Mouse (Mus musculus): ENCODE data around the gene Olfr194. TPM values are rescaled to one million over a fixed set of nuclear protein-coding genes. Genes with fewer than 3 reads are reported as not detected.

Olfr194 gene
- polyA plus RNA-seq (2012; rRNA removed; ENCODE audit: low replicate concordance): not detected in 2 replicates

GRCm38 (mm10) chr16:59120969-59121368 is at the start of gene Olfr194:
Gene Olfr194 (minus strand): TSS chr16:59121069.

DNA sequence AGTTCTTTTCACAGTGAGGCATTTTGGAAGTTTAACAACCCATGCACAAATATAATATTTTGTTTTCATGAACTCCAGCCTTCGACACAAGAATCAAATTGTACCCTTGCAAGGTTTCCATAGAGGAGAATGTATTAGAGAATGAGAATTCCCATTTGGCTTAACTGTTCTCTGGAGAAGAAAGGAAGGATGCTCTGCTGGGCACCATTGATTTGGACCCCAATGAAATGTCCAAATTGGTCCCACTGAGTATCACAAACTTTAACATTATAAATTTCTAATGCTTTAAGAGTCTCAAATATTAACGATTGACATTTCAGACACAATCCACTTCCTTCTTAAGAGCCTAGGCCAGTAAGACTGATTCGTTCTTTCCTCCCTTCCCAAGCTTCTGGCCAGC is 49.5 kb upstream of the Olfr194 start, which contains the start of gene Olfr196:
Gene Olfr196, minus strand, starts transcription at position 101 of the 400 bp plus-strand sequence.

DNA sequence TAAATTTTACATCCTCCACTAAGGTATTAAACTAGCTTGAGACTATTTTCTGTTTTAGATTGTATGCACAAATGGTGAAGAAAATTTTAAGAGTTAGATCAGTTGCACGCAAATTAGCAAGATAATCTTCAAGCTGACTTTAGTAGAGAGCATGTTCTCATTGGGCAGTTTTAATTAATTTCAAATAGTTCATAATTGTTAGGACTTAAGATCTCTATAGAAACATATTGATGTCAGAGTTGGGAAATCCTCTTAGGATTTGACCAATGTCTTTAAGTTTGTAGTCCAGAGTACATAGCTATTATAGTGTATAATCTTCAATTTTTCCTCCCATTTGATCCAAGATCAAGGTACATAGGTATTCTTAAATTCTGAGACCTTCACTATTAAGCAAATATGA is 25.9 kb upstream of the Olfr194 start, which contains the start of gene Olfr195:
Gene Olfr195, plus strand, starts transcription at position 301 of the 400 bp plus-strand sequence.

GRCm38 (mm10) chr16:59111781-59112180 is 9.1 kb downstream of the Olfr194 start, which contains the start of gene Olfr193:
Gene Olfr193 (minus strand): TSS chr16:59111881.

DNA sequence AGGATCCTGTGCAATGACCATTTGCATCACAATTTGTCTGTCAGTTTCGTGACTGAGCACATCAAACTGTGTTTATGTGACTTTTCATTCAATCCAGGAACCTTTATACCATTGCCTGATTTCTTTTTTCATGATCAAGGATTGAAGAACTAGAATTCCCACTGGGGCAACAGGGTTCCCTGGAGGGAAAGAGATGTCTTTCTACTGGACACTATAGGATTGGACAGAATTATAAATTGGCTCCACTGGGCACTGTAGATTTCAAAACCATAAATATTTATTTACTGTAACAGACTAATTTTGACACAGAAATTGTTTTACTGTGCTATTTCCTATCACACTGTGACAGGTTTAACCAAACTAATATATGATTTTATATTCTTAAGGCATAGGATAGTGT is 31.1 kb downstream of the Olfr194 start, which contains the start of gene Olfr191:
Gene Olfr191, minus strand, starts transcription at position 101 of the 400 bp plus-strand sequence.

GRCm38 (mm10) chr16:59077905-59078304 is 43.0 kb downstream of the Olfr194 start, which contains the start of gene Olfr190:
Gene Olfr190 (minus strand): TSS chr16:59078005.

Other genes with a start within 250 kb of the Olfr194 start
- gene Olfr177, start 246.3 kb downstream of the Olfr194 start, polyA plus RNA-seq (2012; rRNA removed; ENCODE audit: low replicate concordance): not detected in 2 replicates
- gene Olfr178, start 229.0 kb downstream of the Olfr194 start, polyA plus RNA-seq (2012; rRNA removed; ENCODE audit: low replicate concordance): not detected in 2 replicates
- not detected in 2 replicates for gene Olfr181, start 192.3 kb downstream of the Olfr194 start, polyA plus RNA-seq (2012; rRNA removed; ENCODE audit: low replicate concordance)
- gene Olfr180, start 191.7 kb downstream of the Olfr194 start, polyA plus RNA-seq (2012; rRNA removed; ENCODE audit: low replicate concordance): not detected in 2 replicates
- not detected in 2 replicates for gene Olfr183, start 125.7 kb downstream of the Olfr194 start, polyA plus RNA-seq (2012; rRNA removed; ENCODE audit: low replicate concordance)
- gene Olfr186, start 90.8 kb downstream of the Olfr194 start, polyA plus RNA-seq (2012; rRNA removed; ENCODE audit: low replicate concordance): not detected in 2 replicates
- gene Olfr187, start 81.3 kb downstream of the Olfr194 start, polyA plus RNA-seq (2012; rRNA removed; ENCODE audit: low replicate concordance): not detected in 2 replicates
- not detected in 2 replicates for gene Olfr190, start 43.1 kb downstream of the Olfr194 start, polyA plus RNA-seq (2012; rRNA removed; ENCODE audit: low replicate concordance)
- gene Olfr191, start 31.2 kb downstream of the Olfr194 start, polyA plus RNA-seq (2012; rRNA removed; ENCODE audit: low replicate concordance): not detected in 2 replicates
- gene Olfr193, start 9.2 kb downstream of the Olfr194 start, polyA plus RNA-seq (2012; rRNA removed; ENCODE audit: low replicate concordance): not detected in 2 replicates
- not detected in 2 replicates for gene Olfr195, start 26.0 kb upstream of the Olfr194 start, polyA plus RNA-seq (2012; rRNA removed; ENCODE audit: low replicate concordance)
- gene Olfr196, start 49.4 kb upstream of the Olfr194 start, polyA plus RNA-seq (2012; rRNA removed; ENCODE audit: low replicate concordance): not detected in 2 replicates
- not detected in 2 replicates for gene Olfr198, start 82.5 kb upstream of the Olfr194 start, polyA plus RNA-seq (2012; rRNA removed; ENCODE audit: low replicate concordance)
- gene Olfr199, start 98.7 kb upstream of the Olfr194 start, polyA plus RNA-seq (2012; rRNA removed; ENCODE audit: low replicate concordance): not detected in 2 replicates
- not detected in 2 replicates for gene Olfr201, start 151.6 kb upstream of the Olfr194 start, polyA plus RNA-seq (2012; rRNA removed; ENCODE audit: low replicate concordance)
- gene Olfr202, start 165.7 kb upstream of the Olfr194 start, polyA plus RNA-seq (2012; rRNA removed; ENCODE audit: low replicate concordance): not detected in 2 replicates
- not detected in 2 replicates for gene Olfr203, start 177.8 kb upstream of the Olfr194 start, polyA plus RNA-seq (2012; rRNA removed; ENCODE audit: low replicate concordance)
- not detected in 2 replicates for gene Olfr204, start 197.2 kb upstream of the Olfr194 start, polyA plus RNA-seq (2012; rRNA removed; ENCODE audit: low replicate concordance)
- not detected in 2 replicates for gene Olfr205, start 210.1 kb upstream of the Olfr194 start, polyA plus RNA-seq (2012; rRNA removed; ENCODE audit: low replicate concordance)
- gene Olfr206, start 228.2 kb upstream of the Olfr194 start, polyA plus RNA-seq (2012; rRNA removed; ENCODE audit: low replicate concordance): not detected in 2 replicates
- not detected in 2 replicates for gene Olfr209, start 242.9 kb upstream of the Olfr194 start, polyA plus RNA-seq (2012; rRNA removed; ENCODE audit: low replicate concordance)